Mouse (Mus musculus): ENCODE measurements around the gene Fam172a.

DNA sequence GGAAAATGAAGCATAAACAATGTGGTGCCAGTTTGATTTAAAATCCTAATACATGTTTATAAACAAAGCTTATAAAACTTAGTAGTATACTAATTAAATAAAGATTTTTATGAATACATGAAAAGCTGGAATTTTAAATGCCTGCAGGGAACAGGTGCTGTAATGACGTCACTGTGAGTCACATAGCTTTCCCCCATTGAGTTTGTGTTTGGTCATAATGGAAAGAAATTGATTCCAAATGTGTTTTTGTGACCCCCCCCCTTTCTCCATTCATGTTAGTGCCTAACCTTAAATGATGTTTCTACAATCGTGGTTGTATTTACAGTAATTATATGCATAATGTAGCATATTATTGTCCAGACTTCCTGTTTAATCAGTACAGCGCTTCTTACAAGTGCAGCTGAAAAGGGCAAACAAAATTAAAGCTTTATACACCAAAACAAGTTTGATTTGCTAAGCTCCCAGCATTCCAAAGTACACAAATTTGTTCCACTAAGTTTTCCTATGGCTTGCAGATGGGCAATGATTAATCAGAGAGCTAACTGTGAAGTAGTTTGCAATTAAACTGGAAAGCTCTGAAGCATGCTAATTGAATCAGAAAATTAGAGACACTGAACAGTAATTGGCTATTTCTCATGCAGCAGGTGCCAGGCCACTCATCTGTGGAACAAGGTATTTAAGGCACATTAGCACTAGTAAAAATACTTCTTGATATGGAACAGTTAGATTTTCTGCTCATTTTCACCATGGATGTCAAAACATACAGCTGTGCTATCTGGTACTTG lies 398.1 kb downstream of the Fam172a start:
- TF ChIP-seq CTCF (IDR thresholded peaks at IDR 0.05; ENCODE audit: extremely low read depth, insufficient read depth, low read length) (no peak), POLR2A (IDR thresholded peaks at IDR 0.05; ENCODE audit: extremely low read depth, insufficient read depth, low read length) (no peak)

Data from cortical plate, adult 2 months (tissue).